Mouse (Mus musculus) kidney, postnatal 36 days (tissue): ENCODE measurements around the gene Ppp1r13l.
A peak's percentile ranks its signal among the peaks of the same experiment; 100 is the strongest.

Source experiments
- DNase-seq, 2 experiments: peaks; one replicate each; pipeline ENCODE4 v3.0.0; 2021 to 2022; ENCODE audit warnings: mixed read lengths in 2 of 2

Ppp1r13l gene

DNA sequence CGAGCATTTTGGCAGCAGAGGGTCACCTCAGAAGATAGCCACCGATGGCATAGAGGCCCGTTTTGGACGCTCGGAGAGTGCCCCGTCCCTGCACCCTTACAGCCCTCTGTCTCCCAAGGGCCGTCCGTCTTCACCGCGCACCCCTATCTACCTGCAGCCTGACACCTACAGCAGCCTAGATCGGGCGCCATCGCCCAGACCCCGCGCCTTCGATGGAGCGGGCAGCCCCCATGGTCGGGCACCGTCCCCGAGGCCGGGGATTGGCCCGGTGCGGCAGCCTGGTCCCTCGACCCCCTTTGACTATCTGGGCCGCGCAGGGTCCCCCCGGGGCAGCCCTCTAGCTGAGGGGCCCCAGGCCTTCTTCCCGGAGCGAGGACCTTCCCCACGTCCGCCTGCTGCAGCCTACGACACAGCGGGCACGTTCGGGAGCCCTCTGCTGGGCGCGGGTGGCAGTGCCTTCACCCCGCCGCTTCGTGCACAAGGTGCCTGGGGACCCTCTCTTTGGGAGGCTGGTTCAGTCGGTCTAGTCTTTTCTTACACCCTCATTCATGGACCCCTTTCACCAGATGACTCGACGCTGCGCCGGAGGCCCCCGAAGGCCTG lies 10.4 kb downstream of the Ppp1r13l start:
- peak; percentile 47 to 83 for DNase-seq

DNA sequence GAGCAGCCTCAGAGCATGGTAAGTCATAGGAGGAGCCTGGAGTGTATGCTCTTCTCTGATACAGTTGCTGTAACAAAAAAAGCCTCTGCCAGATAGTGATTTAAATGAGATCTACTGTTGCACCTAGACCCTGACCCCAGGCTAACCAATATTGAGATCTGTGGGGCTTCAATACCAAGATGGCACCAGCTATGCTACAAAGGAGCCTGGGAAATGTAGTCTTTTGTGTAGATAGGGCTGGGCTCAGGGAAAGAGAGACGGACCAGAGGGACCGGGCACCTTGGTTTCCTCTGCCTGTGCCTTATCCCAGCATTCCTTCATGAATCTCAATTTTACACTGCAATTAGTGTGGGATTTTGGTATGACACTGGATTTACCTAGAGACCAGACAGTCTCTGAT lies 13.8 kb downstream of the Ppp1r13l start:
- DNase-seq, result no peak

DNA sequence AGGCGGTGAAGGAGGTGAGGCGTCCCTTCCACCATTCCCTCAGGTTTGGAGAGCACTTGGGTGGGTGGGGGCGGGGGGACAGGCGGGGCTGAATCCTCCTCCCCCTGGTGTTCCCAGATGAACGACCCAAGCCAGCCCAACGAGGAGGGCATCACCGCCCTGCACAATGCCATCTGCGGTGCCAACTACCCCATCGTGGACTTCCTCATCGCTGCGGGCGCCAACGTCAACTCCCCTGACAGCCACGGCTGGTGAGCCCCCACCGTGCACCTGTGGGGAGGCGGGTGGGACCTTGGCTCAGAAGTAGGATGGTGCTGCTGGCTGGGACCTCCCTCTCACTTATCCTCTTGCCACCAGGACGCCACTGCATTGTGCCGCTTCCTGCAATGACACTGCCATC lies 15.8 kb downstream of the Ppp1r13l start:
- DNase-seq, result no peak

DNA sequence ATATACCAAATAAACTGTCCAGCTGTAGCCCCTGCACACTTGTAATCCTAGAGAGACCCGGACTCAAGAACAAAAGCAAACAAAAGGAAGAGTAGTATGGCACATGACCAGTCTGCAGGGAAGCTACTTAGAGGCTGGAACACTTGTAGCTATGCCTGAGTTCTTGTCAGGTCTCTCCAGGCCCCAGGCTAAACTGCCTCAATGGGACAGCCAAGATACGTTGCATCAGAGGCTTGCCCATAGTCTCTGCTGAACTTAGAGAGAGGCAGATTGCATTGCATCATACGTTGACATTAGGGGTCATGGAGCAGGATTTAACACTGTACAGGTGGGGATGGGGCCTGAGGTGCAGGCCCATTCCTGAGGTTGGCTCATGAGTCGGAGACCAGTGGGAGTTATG lies 16.5 kb downstream of the Ppp1r13l start:
- DNase-seq, result no peak

GRCm38 (mm10) chr7:19378049-19378448 lies 18.5 kb downstream of the Ppp1r13l start:
- no peak for DNase-seq

DNA sequence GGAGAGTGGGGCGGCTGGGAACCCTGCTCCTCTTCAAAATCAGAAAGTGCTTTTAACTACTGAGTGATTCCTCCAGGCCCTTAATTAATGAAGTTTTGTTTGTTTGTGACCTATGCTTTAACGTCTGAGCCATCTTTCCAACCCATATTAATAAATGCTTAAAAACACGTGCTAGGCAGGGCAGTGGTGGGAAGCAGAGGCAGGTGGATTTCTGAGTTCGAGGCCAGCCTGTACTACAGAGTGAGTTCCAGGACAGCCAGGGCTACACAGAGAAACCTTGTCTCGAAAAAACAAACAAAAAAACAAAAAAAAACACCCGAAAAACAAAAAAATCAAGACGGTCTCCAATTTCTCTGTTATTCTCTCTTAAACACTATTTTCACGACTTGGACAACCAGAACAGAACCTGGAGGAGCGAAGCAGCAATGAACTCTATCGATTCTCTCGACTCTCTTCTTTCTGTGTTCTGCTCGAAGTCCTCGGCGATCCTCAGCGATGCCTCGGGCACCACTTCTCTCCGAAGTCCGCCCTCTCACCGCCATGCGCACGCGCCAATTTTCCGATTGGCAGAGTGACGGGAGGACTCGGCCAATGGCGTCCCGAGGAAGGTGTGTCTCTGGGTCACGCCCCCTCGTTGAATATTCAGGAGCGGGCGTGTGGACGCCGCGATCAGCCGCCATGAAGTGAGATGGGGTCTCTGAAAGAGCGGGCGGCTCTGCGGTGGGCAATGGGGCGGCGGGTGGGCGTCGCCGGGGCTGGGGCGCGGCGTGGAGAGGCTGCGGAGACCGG lies 22.0 kb downstream of the Ppp1r13l start, which contains the start of gene Ercc2:
Gene Ercc2, plus strand, starts transcription at position 634 of the 789 bp plus-strand sequence.
- DNase-seq, result peak; percentile 99 to 100

DNA sequence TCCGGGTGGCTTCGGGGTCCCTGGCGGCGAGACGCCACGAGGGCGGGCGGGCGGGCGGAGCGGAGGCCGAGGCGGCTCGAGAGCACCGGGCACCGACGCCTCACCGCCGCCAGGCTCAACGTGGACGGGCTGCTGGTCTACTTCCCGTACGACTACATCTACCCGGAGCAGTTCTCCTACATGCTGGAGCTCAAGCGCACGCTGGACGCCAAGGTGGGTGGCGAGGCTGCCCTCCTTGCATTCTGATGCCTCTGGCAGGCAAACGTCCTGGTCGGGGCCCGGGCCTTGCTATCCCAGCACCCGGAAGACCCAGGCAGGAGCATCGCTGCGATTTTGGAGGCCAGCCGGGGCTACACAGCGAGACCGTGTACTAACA lies 22.6 kb downstream of the Ppp1r13l start:
- peak; percentile 20 to 62 for DNase-seq

DNA sequence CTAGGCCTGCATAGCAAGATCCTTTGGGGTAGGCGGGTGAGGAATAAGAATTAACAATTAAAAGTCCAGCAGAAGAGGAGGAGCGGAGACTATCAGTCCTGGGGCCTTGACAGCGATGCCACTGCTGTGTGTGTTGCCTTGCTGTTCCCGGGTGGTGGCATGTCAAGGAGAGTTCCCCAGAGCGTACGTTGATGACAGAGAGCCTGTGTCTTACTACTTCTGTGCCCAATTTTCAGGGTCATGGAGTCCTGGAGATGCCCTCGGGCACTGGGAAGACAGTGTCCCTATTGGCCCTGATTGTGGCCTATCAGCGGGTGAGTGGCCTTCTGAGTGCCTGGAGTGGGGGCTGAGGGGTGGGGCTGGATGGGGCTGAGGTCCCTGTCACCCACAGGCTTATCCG lies 24.2 kb downstream of the Ppp1r13l start:
- DNase-seq, result no peak

GRCm38 (mm10) chr7:19388699-19389413 lies 29.3 kb downstream of the Ppp1r13l start:
- DNase-seq, result peak in 1 of 2 experiments; percentile 29

DNA sequence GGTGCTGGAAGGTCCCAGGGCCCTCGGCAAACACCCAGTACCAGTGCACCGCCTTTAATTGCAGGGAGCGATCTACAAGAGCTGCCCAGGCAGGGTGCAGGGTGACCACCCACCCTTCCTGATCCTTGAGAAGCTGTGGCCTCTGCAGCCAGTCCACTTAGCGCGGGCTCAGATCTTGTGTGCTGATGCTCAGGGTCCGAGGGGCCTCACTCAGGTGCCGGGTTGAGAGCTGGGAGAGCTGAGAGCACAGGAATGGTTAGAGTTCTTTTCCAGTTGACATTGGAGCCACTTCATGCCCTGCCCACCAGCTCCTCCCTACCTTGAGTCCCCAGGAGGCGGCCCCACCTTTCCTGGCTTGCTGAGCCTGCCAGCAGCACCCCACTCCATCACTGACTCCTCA lies 34.9 kb downstream of the Ppp1r13l start:
- no peak for DNase-seq

DNA sequence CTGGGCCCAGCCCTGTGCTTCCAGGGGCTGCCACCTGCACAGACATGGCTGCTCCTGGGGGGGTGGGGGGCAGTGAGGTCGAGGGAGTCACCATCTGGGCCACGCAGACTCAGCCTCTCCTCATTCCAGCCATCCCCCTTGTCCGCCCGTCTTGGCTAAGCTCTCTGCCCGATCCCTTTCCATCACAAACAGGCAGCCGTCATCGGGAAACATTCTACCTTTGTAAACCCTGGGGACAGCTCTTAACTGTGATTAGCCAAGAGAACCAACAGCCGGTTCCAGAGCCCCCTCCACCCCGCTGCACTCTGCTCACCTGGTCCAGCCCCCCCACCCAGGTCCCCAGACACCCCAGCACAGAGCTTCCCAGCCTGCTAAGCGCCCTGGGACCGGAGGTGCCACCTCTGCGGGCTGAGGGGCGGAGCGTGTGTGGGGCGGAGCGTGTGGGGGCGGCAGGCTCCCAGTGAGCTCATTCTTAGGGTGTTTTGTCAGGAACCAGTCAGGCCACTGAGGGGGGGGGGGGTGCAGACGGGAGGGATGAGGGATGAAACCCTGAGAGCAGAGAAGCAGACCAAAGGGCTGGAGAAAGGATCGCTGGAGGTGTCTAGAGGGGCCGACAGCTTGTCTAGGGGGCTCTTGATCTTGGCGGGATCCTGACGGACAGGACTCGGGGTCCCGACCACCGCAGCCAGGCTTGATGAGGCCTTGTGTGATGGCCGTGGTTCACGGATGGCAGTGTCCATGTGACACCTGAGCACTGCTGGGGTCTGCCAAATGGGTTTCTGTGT lies 40.1 kb downstream of the Ppp1r13l start:
- peak; percentile 63 to 78 for DNase-seq

GRCm38 (mm10) chr7:19400946-19401345 lies 41.4 kb downstream of the Ppp1r13l start:
- no peak for DNase-seq

- DNase-seq, result no peak
Observed at GRCm38 (mm10) chr7:19402535-19403112, 43.1 kb downstream of the Ppp1r13l start.

GRCm38 (mm10) chr7:19403731-19404296 lies 44.3 kb downstream of the Ppp1r13l start, which contains the start of gene Klc3:
Gene Klc3 (minus strand): TSS chr7:19404104.
- peak; percentile 88 to 91 for DNase-seq

- DNase-seq, result no peak
Observed at GRCm38 (mm10) chr7:19404476-19404875, 44.9 kb downstream of the Ppp1r13l start, which contains the start of gene Ckm. Gene Ckm (plus strand): TSS chr7:19404776.

DNA sequence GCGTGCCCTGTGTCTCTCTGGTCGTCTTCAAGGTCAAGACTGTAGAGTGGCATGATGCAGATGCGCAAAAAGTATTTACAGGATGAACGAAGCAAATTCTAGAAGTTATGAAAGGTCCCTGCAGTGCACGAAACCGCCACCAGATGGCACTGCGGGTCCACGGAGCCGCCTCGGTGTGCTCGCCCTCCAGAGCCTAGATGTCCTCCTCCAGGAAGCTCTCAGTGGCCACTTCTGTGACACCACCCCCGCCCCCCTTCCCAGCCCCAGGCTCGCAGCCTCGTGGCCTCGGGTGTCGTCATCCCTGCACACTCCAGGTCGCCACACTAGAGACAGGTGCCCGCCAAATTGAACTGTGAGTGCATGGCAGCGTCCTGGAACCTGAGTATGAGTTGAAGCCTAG lies 45.9 kb downstream of the Ppp1r13l start:
- DNase-seq, result peak; percentile 74 to 93

- DNase-seq, result no peak
Observed at GRCm38 (mm10) chr7:19409753-19410152, 50.2 kb downstream of the Ppp1r13l start.

- DNase-seq, result no peak
Observed at GRCm38 (mm10) chr7:19410766-19411344, 51.3 kb downstream of the Ppp1r13l start.

DNA sequence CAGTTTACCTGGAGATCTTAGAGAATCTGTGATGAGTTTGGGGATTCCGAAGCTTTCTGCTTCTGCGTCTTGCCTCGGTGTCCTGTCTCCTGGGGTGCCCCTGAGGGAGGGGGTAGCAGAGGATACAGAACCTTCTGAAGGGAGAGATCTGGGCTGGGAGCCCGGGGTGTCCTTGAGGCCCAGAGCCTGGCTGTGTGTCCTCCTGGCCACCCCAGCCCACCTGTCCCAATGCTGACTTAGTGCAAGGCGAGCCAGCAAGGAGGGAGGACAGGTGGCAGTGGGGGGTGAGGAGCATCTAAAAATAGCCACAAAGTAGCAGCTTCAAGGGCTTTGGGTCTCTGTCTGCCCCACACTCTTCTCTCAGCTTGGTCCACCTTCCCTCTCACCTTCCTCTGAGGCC lies 52.2 kb downstream of the Ppp1r13l start:
- DNase-seq, result no peak

DNA sequence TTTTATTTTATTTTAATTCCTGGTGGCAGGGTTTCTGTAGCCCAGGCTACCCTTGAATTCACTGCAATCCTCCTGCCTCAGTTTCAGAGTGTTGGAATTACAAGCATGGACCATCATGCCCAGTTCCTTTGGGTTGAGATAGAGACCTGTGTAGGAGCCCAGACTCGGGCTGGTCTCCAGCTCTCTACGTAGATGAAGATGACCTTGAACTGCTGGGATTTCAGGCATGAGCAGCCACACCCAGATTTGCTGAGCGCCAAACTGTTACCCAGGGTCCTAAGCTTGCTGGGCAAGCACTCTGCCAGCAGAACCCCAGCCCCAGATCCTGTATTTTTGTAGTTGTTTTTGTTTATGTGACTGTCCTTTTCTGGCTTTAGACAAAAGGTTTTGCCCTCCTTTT lies 54.0 kb downstream of the Ppp1r13l start:
- no peak for DNase-seq

DNA sequence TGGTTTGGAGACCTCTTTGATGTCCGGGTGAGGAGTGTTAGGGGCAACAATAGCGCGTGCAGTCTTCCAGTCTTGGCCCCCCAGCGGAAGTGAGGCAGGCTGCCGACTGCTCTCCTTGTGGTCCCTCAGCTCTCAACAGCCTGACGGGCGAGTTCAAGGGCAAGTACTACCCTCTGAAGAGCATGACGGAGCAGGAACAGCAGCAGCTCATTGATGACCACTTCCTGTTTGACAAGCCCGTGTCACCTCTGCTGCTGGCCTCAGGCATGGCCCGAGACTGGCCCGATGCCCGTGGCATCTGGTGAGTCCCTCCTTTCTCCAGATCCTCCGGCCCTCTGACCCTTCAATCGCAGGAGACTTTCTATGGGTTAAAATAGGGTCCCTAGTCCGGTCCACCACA lies 57.0 kb downstream of the Ppp1r13l start:
- no peak for DNase-seq

- no peak for DNase-seq
Observed at GRCm38 (mm10) chr7:19420121-19420520, 60.6 kb downstream of the Ppp1r13l start.
